Mouse (Mus musculus) frontal cortex, adult (tissue): ENCODE results near the gene Ubxn10.
A peak's percentile ranks its signal among the peaks of the same experiment; 100 is the strongest.

ENCODE experiments used
- ATAC-seq: cut with Nextera tagmentation; 2 replicates; pipeline ENCODE4 v1.9.2; 2017; ENCODE audit warnings: mild to moderate bottlenecking, moderate library complexity, mixed read lengths; ENCODE audit not compliant: low TSS enrichment

The Ubxn10 gene

GRCm38 (mm10) chr4:138737031-138737430, at the start of gene Ubxn10:
Gene Ubxn10, minus strand, starts transcription at chr4:138737167.
- no peak for ATAC-seq

GRCm38 (mm10) chr4:138786141-138786540, 49.2 kb upstream of the Ubxn10 start:
- ATAC-seq: 0 out of 2 replicates have a peak, but pooled peaks have one; percentile 36

GRCm38 (mm10) chr4:138785721-138786120, 48.8 kb upstream of the Ubxn10 start:
- 0 out of 2 replicates have a peak, but pooled peaks have one; percentile 3 for ATAC-seq

- ATAC-seq: peak; percentile 71; the same call in 1 of the 2 replicates
Measured at GRCm38 (mm10) chr4:138782098-138782497, 45.1 kb upstream of the Ubxn10 start.

GRCm38 (mm10) chr4:138780300-138780699, 43.3 kb upstream of the Ubxn10 start:
- no peak for ATAC-seq

- ATAC-seq: no peak
Measured at GRCm38 (mm10) chr4:138777417-138778407, 40.7 kb upstream of the Ubxn10 start.

GRCm38 (mm10) chr4:138775435-138775834, 38.5 kb upstream of the Ubxn10 start, which contains the start of gene Pla2g2d:
Gene Pla2g2d, plus strand, starts transcription at chr4:138775735.
- no peak for ATAC-seq

- no peak for ATAC-seq
Measured at GRCm38 (mm10) chr4:138772386-138772785, 35.4 kb upstream of the Ubxn10 start.

- ATAC-seq: no peak
Measured at GRCm38 (mm10) chr4:138771970-138772369, 35.0 kb upstream of the Ubxn10 start.

- ATAC-seq: no peak
Measured at GRCm38 (mm10) chr4:138762266-138762665, 25.3 kb upstream of the Ubxn10 start.

- no peak for ATAC-seq
Measured at GRCm38 (mm10) chr4:138757416-138757815, 20.4 kb upstream of the Ubxn10 start, which contains the start of gene Pla2g2f. Gene Pla2g2f, minus strand, starts transcription at chr4:138757626.

GRCm38 (mm10) chr4:138755983-138756382, 19.0 kb upstream of the Ubxn10 start:
- ATAC-seq: 0 out of 2 replicates have a peak, but pooled peaks have one; percentile 13

GRCm38 (mm10) chr4:138755439-138755838, 18.5 kb upstream of the Ubxn10 start:
- no peak; the same call in 1 of the 2 replicates for ATAC-seq

GRCm38 (mm10) chr4:138754432-138754831, 17.5 kb upstream of the Ubxn10 start:
- ATAC-seq: no peak

- ATAC-seq: no peak
Measured at GRCm38 (mm10) chr4:138753608-138754007, 16.6 kb upstream of the Ubxn10 start.

GRCm38 (mm10) chr4:138752603-138753002, 15.6 kb upstream of the Ubxn10 start:
- no peak for ATAC-seq

- peak; percentile 38; the same call in 1 of the 2 replicates for ATAC-seq
Measured at GRCm38 (mm10) chr4:138748369-138749072, 11.6 kb upstream of the Ubxn10 start.

GRCm38 (mm10) chr4:138747851-138748250, 10.9 kb upstream of the Ubxn10 start:
- ATAC-seq: peak; percentile 76

GRCm38 (mm10) chr4:138746866-138747265, 9.9 kb upstream of the Ubxn10 start:
- no peak for ATAC-seq

GRCm38 (mm10) chr4:138745884-138746283, 8.9 kb upstream of the Ubxn10 start:
- ATAC-seq: no peak

GRCm38 (mm10) chr4:138739136-138739851, 2.3 kb upstream of the Ubxn10 start:
- peak; percentile 55 for ATAC-seq
